Mouse (Mus musculus): Measurements from ENCODE around the gene Rnpep. TPM values are rescaled to one million over a fixed set of nuclear protein-coding genes. Genes with fewer than 3 reads are reported as not detected.
"Not testable (repeated sequence)": the region's sequence is repeated elsewhere in the genome, so short reads cannot be mapped to it uniquely, and the experiment has no call there.

Rnpep gene
- total RNA-seq, 2 experiments from 2014 or later: 12.0 to 12.9 TPM

- DNase-seq: peak; percentile 34
Measured at GRCm38 (mm10) chr1:135259128-135259436, 24.8 kb downstream of the Rnpep start.

- DNase-seq: peak; percentile 25
Measured at GRCm38 (mm10) chr1:135258380-135259127, 25.3 kb downstream of the Rnpep start, which contains the start of gene Elf3. TSS of gene Elf3 (minus strand) at chr1:135258568.

GRCm38 (mm10) chr1:135256299-135256698 is 27.6 kb downstream of the Rnpep start:
- no peak for DNase-seq

- DNase-seq: peak; percentile 47
Measured at GRCm38 (mm10) chr1:135252854-135253253, 31.0 kb downstream of the Rnpep start.

GRCm38 (mm10) chr1:135251405-135251804 is 32.5 kb downstream of the Rnpep start:
- DNase-seq: no peak

DNA sequence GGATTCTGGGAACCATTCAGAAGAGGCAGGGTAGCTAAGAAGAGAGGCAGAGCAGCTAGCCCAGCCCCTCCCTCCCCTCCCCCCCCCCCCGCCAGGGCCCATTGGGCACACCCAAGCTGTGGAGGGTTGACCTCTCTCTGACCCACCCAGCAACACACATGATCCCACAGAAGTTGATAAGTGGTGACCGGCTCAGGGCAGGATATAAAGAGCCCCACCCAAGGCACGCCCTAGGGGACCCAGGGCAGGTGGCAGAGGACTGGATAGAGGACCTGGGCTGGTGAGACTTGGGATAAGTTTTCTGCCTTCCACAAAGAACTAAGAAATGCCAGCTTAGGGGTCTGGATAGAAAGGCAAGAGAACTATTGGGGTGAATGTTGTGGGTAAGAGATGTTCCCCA is 33.2 kb downstream of the Rnpep start:
- DNase-seq: no peak

- no peak for DNase-seq
Measured at GRCm38 (mm10) chr1:135248434-135248850, 35.4 kb downstream of the Rnpep start.

DNA sequence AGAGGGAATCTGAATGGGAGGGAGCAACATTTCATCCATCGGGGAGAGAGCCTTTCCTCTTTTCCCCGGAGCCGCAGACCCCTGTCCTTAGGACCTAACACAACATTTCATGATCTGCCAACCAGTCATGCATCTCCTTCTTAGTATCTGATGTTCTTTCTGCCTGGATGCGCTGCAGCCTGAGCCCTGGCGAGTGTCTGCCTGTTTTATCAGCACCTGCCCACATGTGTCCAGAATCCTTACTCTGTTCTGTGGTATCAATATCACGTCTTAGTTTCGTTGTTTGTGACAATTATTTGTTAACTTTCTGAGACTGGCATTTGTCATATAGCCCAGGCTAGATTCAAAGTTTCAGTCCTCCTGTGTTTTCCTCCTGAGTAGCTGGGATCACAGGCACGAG is 39.9 kb downstream of the Rnpep start:
- no peak for DNase-seq

GRCm38 (mm10) chr1:135240206-135240605 is 43.7 kb downstream of the Rnpep start:
- DNase-seq: not testable (repeated sequence)

- no peak for DNase-seq
Measured at GRCm38 (mm10) chr1:135237131-135237851, 46.6 kb downstream of the Rnpep start.

- DNase-seq: no peak
Measured at GRCm38 (mm10) chr1:135234771-135235170, 49.1 kb downstream of the Rnpep start.

- DNase-seq: no peak
Measured at GRCm38 (mm10) chr1:135233961-135234360, 49.9 kb downstream of the Rnpep start.

DNA sequence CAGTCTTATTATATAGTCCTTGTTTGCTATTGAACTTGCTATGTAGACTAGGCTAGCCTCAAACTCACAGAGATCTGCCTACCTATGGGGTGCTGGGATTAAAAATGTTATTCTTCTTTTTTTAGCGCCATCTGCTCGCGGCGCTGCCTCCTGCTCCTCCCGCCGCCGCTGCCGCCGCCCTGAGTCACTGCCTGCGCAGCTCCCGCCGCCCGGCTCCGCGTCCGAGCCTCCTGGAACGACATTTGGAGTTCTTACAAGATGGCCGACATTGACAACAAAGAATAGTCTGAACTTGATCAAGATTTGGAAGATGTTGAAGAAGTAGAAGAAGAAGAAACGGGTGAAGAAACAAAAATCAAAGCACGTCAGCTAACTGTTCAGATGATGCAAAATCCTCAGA is 52.0 kb downstream of the Rnpep start:
- not testable (repeated sequence) for DNase-seq

- DNase-seq: no peak
Measured at GRCm38 (mm10) chr1:135227339-135227950, 56.4 kb downstream of the Rnpep start.

DNA sequence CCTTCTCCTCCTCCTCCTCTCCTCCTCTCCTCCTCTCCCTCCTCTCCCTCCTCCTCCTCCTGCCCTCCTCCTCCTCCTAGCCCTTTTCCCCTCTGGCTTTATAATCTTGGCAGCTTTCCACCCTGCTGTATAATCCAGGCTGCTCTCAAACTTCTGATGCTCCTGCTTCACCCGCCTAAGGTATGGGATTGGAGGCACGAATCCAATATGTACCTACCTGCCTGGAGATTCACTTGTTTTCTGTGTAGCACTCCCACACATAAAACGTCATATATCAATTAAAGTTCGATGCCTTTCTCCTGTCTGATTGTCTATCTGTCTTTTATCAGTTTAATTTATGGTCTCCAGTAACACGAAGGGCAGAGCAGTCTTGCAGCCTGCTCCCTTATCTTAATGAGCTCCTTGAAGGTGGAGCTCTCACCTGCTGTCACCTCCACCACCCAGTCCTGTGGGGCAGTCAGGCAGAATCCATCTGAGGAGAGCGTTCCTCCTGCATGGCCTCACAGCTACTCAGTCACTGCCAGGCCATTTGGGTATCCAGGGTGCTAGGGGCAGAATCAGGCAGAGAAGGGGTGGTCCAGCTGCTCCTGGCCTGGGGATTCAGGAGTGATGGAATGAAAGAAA is 58.8 kb downstream of the Rnpep start:
- DNase-seq: no peak

DNA sequence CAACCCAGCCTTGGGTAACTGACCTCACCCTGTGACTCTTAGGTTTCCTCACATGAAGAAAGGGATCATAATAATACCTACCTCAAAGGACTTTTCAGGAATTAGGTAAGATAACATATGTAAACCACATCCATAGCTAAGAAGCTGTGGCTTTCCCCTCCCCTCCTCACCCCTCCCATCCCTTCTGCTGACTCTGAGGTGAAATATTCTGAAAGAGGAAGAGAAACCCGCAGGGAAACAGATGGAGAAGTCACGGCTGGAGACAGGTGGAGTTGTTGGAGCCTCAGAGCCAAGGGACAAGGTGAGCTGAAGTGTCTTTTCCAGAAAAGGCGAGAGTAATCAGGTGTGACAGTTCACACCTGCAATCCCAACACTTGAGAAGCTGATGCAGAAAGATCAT is 59.7 kb downstream of the Rnpep start:
- DNase-seq: no peak

DNA sequence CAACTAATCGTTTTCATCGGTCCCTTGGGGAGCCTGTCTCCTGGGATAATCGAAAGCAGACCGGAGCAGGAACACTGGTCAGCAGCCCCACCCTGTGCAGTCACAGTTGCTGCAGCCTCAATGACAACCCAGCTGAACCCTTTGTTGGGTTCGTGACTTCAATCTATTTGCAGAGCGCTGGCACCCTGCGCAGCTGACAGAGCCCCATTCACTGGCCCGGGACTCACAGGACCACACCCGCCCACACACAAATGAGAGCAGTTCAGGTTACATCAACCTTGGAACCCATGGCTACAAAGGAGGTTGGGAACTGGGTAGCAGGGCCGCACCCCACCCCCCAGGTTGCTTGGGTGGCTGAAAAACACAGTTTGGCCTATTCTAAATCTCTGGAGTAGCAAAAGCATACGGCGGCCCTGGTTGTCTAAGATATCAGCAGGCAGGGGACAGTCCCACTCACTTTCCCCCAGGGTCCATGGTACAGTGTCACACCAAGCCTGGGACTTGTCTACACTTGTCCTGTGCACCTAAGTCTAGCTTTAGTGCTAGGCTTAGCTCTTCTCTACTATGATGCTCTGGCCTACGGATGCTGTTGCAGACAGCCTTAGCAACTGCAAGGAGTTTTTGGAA is 66.2 kb downstream of the Rnpep start:
- no peak for DNase-seq

- no peak for DNase-seq
Measured at GRCm38 (mm10) chr1:135213772-135214640, 69.9 kb downstream of the Rnpep start.
